Mouse (Mus musculus) fat pad, adult 2 months (tissue): ENCODE data around the gene Nr0b2.

Experiments used
- DNase-seq: peaks from one replicate; pipeline ENCODE4 v3.0.0-alpha.2; 2011; ENCODE audit warnings: low read depth, low spot score; ENCODE audit errors: extremely low read depth

Gene Nr0b2

GRCm38 (mm10) chr4:133604856-133605255 is 51.7 kb downstream of the Nr0b2 start:
- no peak for DNase-seq

- DNase-seq, result no peak
These were observed 52.2 kb downstream of the Nr0b2 start for GRCm38 (mm10) chr4:133605330-133605729.
